Mouse (Mus musculus) urinary bladder, postnatal 0 days (tissue): ENCODE data around the gene Olfr1278. TPM values are rescaled to one million over a fixed set of nuclear protein-coding genes. Genes with fewer than 3 reads are reported as not detected.

ENCODE experiments used
- polyA plus RNA-seq: library from polyadenylated mRNA; unstranded; fragments of >200 nt; fragmentation: Nextera tagmentation; extraction: Ambion mirVana; gene quantifications from 2 replicates; pipeline ENCODE4 v1.2.1, GENCODE M21; 2015

Olfr1278 gene
- polyA plus RNA-seq, result not detected in 2 replicates

DNA sequence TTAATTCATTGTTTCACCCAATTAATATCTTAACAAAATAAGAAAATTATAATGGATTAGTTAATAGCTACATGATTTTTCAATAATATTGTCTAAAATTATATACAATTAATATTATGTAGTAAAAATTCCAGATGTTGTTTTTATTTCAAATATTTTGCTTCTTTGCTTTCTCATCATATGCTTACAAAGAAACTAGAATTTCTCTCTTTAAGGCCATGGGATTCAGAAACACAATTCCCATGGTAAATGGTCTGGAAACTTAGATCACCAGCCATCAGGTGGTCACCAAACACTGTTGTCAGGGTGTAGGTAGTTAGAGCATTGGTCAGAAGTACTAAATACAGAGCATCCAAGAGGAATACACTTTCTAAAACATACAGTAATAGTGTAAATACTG lies at the start of gene Olfr1278:
Gene Olfr1278 (plus strand): TSS at position 301 of the 400 bp plus-strand sequence.

DNA sequence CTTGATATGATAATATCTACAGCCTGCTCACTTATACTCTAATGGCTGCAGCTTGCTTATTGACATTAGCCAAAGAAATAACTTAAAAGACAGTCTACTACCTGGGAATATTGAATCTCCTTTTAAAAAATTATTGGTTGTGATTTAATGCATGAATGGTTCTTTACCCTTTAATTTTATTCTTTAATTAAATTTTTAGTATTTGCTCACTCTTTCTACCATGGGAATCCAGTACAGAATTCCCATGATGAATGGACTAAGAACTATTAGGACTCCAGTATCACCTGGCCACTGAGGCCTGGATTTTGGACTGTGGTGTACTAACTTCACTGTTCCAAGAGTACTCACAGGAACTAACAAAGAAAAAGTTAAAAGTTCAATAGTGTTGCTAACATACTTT lies 35.7 kb upstream of the Olfr1278 start, which contains the start of gene Olfr1276:
Gene Olfr1276 (plus strand): TSS at position 301 of the 400 bp plus-strand sequence.

DNA sequence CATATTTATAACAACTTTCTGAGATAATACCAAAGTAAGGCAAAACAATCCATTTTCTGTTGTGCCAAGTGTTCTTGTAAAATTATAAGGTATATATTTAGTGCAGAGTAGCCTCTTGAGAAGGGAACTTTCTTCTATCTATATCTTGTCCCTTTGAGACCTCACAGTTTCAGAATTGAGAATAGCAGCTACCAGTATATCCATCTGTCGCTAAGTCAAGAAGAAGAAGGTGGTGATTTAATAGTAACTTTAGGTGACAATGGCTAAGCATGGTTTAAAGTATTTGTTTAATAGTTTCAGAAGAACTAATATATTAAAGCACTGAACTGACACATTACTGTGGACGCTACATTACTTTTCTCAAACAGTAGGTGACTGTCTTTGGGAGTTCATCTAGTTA lies 15.9 kb upstream of the Olfr1278 start, which contains the start of gene Olfr1277:
Gene Olfr1277 (minus strand): TSS at position 101 of the 400 bp plus-strand sequence.

DNA sequence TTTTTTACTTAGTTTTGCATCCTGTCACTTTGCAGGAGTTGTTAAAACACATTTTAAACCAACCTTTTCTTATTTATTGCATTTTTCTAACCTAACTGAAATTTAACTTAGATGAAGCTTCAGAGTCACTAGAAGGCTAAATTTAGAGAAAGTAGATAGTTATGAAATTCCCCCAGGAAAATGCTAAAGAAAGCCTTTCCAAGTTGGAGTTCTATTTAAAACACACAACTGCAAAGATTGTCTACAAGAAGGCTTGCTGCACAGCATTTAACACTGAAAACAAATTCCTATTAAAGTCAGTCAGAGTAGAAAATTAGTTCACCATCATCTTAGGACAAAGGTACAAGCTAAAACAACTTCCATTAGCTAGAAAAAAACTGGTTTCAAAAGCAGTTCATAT lies 10.4 kb downstream of the Olfr1278 start, which contains the start of gene Olfr1279:
Gene Olfr1279 (plus strand): TSS at position 262 of the 400 bp plus-strand sequence.

DNA sequence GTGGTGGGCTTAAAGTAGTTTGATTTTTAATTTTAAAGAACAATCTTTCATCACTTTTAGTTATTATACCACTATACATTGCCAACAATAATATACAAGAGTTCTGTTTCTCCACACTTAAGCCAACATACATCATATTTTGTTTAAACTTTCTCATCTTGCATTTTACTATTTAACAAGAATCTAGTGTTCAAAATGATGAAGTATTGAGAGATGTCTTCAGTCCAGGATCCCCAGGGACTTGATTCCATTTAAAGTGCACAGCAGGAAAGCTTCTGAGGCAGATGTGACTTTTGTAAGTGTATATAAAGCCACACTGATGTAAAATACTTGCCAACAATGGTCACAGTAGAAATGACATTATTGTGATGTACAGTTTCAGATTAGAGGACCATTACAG lies 23.8 kb downstream of the Olfr1278 start, which contains the start of gene Olfr1280:
Gene Olfr1280 (plus strand): TSS at position 301 of the 400 bp plus-strand sequence.

DNA sequence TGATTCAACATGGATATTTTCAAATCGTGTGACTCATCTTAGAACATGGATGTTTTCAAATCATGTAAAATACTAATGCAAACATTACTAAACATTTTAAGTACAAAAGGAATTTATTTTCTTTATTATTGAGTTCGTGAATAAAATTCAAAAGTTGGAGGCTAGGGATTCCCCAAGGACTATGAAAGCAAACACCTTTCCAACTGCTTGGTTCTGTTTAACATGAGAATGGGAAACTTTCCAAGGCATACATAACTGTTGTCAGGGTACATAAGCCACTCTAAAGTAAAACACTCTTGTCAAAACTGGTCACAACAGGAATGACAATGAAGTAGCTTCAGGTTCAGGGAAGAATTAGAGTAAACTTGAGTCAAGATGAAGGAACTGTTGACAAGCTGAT lies 36.3 kb downstream of the Olfr1278 start, which contains the start of gene Olfr1281:
Gene Olfr1281 (plus strand): TSS at position 301 of the 400 bp plus-strand sequence.

DNA sequence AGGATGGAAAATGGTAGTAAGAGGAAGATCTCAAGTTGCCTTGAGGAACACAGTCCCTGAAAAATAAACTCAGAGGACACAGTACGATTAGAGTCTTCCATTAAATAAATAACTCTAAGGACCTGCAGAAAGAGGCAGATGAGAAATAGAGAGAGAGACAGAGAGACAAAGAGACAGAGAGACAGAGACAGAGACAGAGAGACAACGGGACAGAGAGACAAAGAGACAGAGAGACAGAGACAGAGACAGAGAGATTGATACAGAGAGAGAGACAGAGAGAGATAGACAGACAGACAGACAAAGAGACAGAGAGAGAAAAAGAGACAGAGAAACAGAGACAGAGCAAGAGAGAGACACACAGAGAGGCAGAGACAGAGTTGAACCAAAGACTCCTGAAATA lies 46.0 kb downstream of the Olfr1278 start, which contains the start of gene Olfr1282:
Gene Olfr1282 (minus strand): TSS at position 101 of the 400 bp plus-strand sequence.

Other genes with a start within 250 kb of the Olfr1278 start
- not detected in 2 replicates for gene Gm13941, start 184.2 kb upstream of the Olfr1278 start, polyA plus RNA-seq
- gene Gm15130, start 137.2 kb upstream of the Olfr1278 start, polyA plus RNA-seq, result not detected in 2 replicates
- gene 4930430A15Rik, start 60.5 kb upstream of the Olfr1278 start, polyA plus RNA-seq, result not detected in 2 replicates
- not detected in 2 replicates for gene Olfr1275, start 54.9 kb upstream of the Olfr1278 start, polyA plus RNA-seq
- not detected in 2 replicates for gene Olfr1276, start 35.6 kb upstream of the Olfr1278 start, polyA plus RNA-seq
- gene Olfr1277, start 16.0 kb upstream of the Olfr1278 start, polyA plus RNA-seq, result not detected in 2 replicates
- not detected in 2 replicates for gene Olfr1279, start 10.5 kb downstream of the Olfr1278 start, polyA plus RNA-seq
- not detected in 2 replicates for gene Olfr1280, start 23.9 kb downstream of the Olfr1278 start, polyA plus RNA-seq
- not detected in 2 replicates for gene Olfr1281, start 36.4 kb downstream of the Olfr1278 start, polyA plus RNA-seq
- gene Olfr1282, start 45.9 kb downstream of the Olfr1278 start, polyA plus RNA-seq, result not detected in 2 replicates
- gene Olfr1283, start 76.7 kb downstream of the Olfr1278 start, polyA plus RNA-seq, result not detected in 2 replicates
- gene Olfr1284, start 85.4 kb downstream of the Olfr1278 start, polyA plus RNA-seq, result not detected in 2 replicates
- gene Olfr1286, start 133.0 kb downstream of the Olfr1278 start, polyA plus RNA-seq, result not detected in 2 replicates
- gene Olfr1287, start 159.0 kb downstream of the Olfr1278 start, polyA plus RNA-seq, result not detected in 2 replicates
- gene Olfr1288, start 184.0 kb downstream of the Olfr1278 start, polyA plus RNA-seq, result not detected in 2 replicates
- gene Olfr1289, start 190.7 kb downstream of the Olfr1278 start, polyA plus RNA-seq, result not detected in 2 replicates
- gene Olfr1290, start 203.7 kb downstream of the Olfr1278 start, polyA plus RNA-seq, result 0.24 and 0.60 TPM in 2 replicates
- gene Olfr1291-ps1, start 207.0 kb downstream of the Olfr1278 start, polyA plus RNA-seq, result not detected in 2 replicates
- not detected in 2 replicates for gene Olfr1293-ps, start 235.1 kb downstream of the Olfr1278 start, polyA plus RNA-seq